Mouse (Mus musculus): ENCODE data around the gene Mrpl37. TPM values are rescaled to one million over a fixed set of nuclear protein-coding genes. Genes with fewer than 3 reads are reported as not detected.
A peak's percentile ranks its signal among the peaks of the same experiment; 100 is the strongest.

Mrpl37 gene
- polyA plus RNA-seq, 1 experiment from 2014 or later: 38.6 TPM

DNA sequence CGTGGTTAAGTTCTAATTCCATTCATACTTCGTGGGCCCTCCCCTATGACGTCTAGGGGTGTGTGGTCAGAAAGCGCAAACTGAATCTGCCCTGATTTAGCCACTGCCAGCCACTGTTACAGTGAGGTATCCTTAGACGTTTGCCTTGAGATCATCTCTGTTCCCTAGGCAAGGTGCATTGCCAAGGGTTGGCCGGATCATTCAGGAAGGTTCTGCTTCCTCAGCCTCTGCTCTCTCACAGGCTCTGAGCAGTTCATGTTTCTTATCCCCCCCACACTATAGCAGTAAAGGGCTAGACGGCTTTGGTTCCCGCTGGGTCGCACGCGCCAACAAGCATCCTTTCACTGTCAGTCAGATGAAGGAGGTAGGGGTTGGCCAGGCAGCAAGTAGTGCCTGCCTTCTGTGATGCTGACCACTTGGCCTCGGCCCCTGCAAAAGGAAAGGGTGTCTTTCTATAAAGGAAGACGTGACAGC is 54.6 kb downstream of the Mrpl37 start:
- H3K36me3 ChIP-seq (replicated peaks; ENCODE audit: insufficient read depth, low read length): 0 out of 2 replicates have a peak, but pooled peaks cover 7% of the 10 kb centered on the region
- 77% methylated on average over 13 of the region's 13 CpGs for WGBS (ENCODE audit: insufficient replicate concordance)
- no peaks in the 10 kb centered on the region for H3K27me3 ChIP-seq (ENCODE audit: insufficient read depth, low read length)
- no peak overlapping the region for H3K4me2 ChIP-seq (ENCODE audit: low read depth, low read length)
- ATAC-seq: no peak
- peaks cover 11% of the 10 kb centered on the region for H3K4me1 ChIP-seq (ENCODE audit: insufficient read depth)
- TF ChIP-seq CTCF (IDR thresholded peaks at IDR 0.05; ENCODE audit: low read depth) (no peak), EP300 (IDR thresholded peaks at IDR 0.05; ENCODE audit: low read depth) (no peak)
- no peak overlapping the region for H3K27ac ChIP-seq (ENCODE audit: low read depth)
- DNase-seq: no peak
- H3K9me3 ChIP-seq (ENCODE audit: low read length): no peaks in the 10 kb centered on the region
- no peak overlapping the region for H3K4me3 ChIP-seq (ENCODE audit: low read depth, low read length)
- no peak overlapping the region for H3K9ac ChIP-seq (replicated peaks)

DNA sequence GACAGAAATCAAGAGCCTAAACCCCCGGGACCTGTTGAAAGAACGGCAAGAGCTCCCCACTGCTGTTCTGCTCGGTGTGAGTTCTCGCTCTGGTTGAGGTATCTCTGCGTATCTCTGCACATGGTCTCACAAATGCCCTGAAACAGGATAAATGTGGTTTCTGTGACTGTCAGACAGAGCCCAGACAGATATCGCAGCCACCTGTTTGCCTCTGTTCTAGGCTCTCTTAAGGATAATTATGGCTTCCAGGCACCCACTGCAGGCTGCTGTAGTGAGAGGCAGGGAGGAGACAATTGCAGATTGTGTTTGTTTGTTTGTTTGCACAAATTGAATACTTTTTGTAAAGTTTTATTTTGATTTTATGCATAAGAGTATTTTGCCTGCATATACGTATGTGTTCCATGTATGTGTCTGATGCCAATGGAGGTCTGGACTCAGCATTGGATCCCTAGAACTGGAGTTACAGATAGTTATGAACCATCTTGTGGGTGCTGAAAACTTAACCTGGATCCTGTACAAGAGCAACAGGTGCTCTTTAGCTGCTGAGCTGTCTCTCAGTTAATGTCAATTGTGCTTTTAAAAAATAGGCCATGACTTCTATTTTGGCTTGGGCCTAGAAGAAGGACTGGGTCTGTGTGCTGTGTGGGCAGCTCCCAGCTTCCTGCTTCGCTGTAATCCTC is 55.2 kb downstream of the Mrpl37 start:
- WGBS (ENCODE audit: insufficient replicate concordance): 84% methylated on average over 8 of the region's 8 CpGs

DNA sequence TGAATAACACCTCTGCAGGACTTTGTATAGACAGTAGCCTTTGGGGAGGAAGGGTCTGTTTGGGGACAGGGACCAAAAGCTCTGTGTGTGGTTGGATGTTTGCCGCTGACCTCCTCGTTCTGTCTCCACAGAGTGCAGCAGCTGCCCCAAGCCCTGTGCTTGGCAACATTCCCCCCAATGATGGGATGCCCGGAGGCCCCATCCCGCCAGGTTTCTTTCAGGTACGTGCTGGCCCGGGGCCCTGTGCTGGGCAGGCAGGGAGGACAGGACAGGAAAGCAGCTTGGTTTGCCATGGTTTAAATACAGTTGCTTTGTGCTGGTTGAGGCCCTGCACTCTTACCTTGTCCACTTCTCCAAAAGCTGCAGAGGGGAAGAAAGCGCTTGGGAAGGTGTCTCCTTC is 57.1 kb downstream of the Mrpl37 start:
- Histone ChIP-seq H3K4me1 (ENCODE audit: insufficient read depth) (peaks cover 26% of the 10 kb centered on the region), H3K9me3 (ENCODE audit: low read length) (no peaks in the 10 kb centered on the region), H3K36me3 (replicated peaks; ENCODE audit: insufficient read depth, low read length) (0 out of 2 replicates have a peak, but pooled peaks cover 7% of the 10 kb centered on the region), H3K27me3 (ENCODE audit: insufficient read depth, low read length) (no peaks in the 10 kb centered on the region), H3K4me2 (ENCODE audit: low read depth, low read length) (no peak overlapping the region), H3K27ac (ENCODE audit: low read depth) (no peak overlapping the region), H3K9ac (replicated peaks) (no peak overlapping the region), H3K4me3 (ENCODE audit: low read depth, low read length) (no peak overlapping the region)
- 90% methylated on average over 7 of the region's 7 CpGs for WGBS (ENCODE audit: insufficient replicate concordance)
- ATAC-seq (no peak), DNase-seq (no peak)
- TF ChIP-seq CTCF (IDR thresholded peaks at IDR 0.05; ENCODE audit: low read depth) (no peak), EP300 (IDR thresholded peaks at IDR 0.05; ENCODE audit: low read depth) (no peak)

More for the DNA sequence above, 55.2 kb downstream of the Mrpl37 start:
- Histone ChIP-seq H3K9me3 (ENCODE audit: low read length) (no peaks in the 10 kb centered on the region), H3K4me1 (ENCODE audit: insufficient read depth) (peaks cover 11% of the 10 kb centered on the region), H3K4me2 (ENCODE audit: low read depth, low read length) (no peak overlapping the region), H3K27me3 (ENCODE audit: insufficient read depth, low read length) (no peaks in the 10 kb centered on the region), H3K4me3 (ENCODE audit: low read depth, low read length) (no peak overlapping the region), H3K9ac (replicated peaks) (no peak overlapping the region), H3K27ac (ENCODE audit: low read depth) (no peak overlapping the region), H3K36me3 (replicated peaks; ENCODE audit: insufficient read depth, low read length) (0 out of 2 replicates have a peak, but pooled peaks cover 7% of the 10 kb centered on the region)
- ATAC-seq (no peak), DNase-seq (no peak)
- no peak for TF ChIP-seq CTCF (IDR thresholded peaks at IDR 0.05; ENCODE audit: low read depth)
- no peak for TF ChIP-seq EP300 (IDR thresholded peaks at IDR 0.05; ENCODE audit: low read depth)

DNA sequence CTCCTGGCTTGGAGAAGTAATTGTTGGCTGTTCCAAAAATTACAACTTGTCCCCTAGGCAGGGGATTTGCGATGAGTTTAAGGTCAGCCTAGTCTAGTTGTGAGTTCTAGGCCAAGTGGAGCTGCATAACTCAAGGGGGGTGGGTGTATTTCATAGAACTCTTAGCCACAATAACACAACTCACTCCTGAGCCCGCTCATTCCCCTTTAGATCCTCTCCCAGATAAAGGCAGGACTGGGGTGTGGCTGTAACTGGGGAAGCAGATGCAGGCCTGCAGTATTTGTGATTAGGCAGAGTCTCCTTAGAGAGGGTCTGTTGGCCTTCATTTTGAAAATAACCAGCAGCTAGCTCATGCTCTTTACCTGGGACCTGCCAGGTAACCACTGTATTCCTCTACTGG is 58.5 kb downstream of the Mrpl37 start:
- Histone ChIP-seq H3K4me3 (ENCODE audit: low read depth, low read length) (no peak overlapping the region), H3K9me3 (ENCODE audit: low read length) (no peaks in the 10 kb centered on the region), H3K4me1 (ENCODE audit: insufficient read depth) (peaks cover 29% of the 10 kb centered on the region), H3K27ac (ENCODE audit: low read depth) (no peak overlapping the region), H3K27me3 (ENCODE audit: insufficient read depth, low read length) (no peaks in the 10 kb centered on the region), H3K4me2 (ENCODE audit: low read depth, low read length) (peak overlapping the region; percentile 20), H3K9ac (replicated peaks) (no peak overlapping the region), H3K36me3 (replicated peaks; ENCODE audit: insufficient read depth, low read length) (0 out of 2 replicates have a peak, but pooled peaks cover 3% of the 10 kb centered on the region)
- ATAC-seq (peak; percentile 77), DNase-seq (no peak)
- WGBS (ENCODE audit: insufficient replicate concordance): 59% methylated on average over 2 of the region's 2 CpGs
- TF ChIP-seq EP300 (IDR thresholded peaks at IDR 0.05; ENCODE audit: low read depth) (peak; percentile 71), CTCF (IDR thresholded peaks at IDR 0.05; ENCODE audit: low read depth) (no peak)

DNA sequence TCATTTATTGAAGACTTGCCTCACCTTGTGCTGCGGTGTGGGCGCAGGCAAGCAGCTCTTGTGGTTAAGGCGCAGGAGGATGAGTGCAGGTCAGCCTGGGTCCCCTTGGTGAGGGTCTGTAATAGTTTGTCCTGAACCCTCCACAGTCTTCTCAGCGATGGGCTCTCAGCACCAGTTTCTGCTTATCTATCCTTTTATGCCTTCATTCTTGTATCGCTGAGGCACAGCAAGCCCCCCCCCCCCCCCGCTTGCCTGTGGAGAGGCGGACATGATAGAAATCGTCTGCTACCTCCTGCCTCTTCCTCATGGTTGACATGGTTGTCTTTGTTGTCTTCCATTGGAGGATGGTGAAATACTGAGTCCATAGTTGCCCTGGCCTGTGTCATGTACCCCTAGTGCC is 59.3 kb downstream of the Mrpl37 start:
- ATAC-seq: peak; percentile 20; the same call in 1 of the 2 replicates
- H3K27ac ChIP-seq (ENCODE audit: low read depth): no peak overlapping the region
- peak overlapping the region; percentile 20; the same call in 1 of the 2 replicates for H3K4me2 ChIP-seq (ENCODE audit: low read depth, low read length)
- no peak for DNase-seq
- 68% methylated on average over 8 of the region's 8 CpGs for WGBS (ENCODE audit: insufficient replicate concordance)
- peak; percentile 21; the same call in 1 of the 2 replicates for TF ChIP-seq EP300 (IDR thresholded peaks at IDR 0.05; ENCODE audit: low read depth)
- TF ChIP-seq CTCF (IDR thresholded peaks at IDR 0.05; ENCODE audit: low read depth): no peak
- H3K27me3 ChIP-seq (ENCODE audit: insufficient read depth, low read length): no peaks in the 10 kb centered on the region
- no peak overlapping the region for H3K4me3 ChIP-seq (ENCODE audit: low read depth, low read length)
- no peaks in the 10 kb centered on the region for H3K9me3 ChIP-seq (ENCODE audit: low read length)
- 0 out of 2 replicates have a peak, but pooled peaks cover 3% of the 10 kb centered on the region for H3K36me3 ChIP-seq (replicated peaks; ENCODE audit: insufficient read depth, low read length)
- no peak overlapping the region for H3K9ac ChIP-seq (replicated peaks)
- peaks cover 33% of the 10 kb centered on the region for H3K4me1 ChIP-seq (ENCODE audit: insufficient read depth)

DNA sequence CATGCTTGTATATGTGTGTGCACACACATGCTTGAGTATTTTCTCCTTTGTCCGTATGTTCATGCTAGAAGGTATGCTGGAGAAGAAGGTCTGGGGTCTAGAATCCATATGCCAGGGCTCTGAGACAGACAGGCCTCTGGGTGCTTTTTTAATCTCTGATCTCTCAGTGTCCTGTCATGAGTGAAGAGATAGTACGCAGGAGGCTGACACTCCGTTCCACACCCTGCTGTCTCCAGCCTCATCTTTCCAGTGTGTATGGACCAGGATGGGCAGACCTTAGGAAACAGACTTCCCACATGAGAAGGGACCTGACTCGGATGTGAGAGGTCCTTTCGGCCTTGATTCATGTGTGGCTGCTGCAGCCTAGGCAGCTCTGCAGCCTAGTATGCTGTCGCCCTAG is 59.9 kb downstream of the Mrpl37 start:
- DNase-seq: no peak
- Histone ChIP-seq H3K4me3 (ENCODE audit: low read depth, low read length) (no peak overlapping the region), H3K27ac (ENCODE audit: low read depth) (no peak overlapping the region), H3K4me1 (ENCODE audit: insufficient read depth) (peaks cover 35% of the 10 kb centered on the region), H3K36me3 (replicated peaks; ENCODE audit: insufficient read depth, low read length) (0 out of 2 replicates have a peak, but pooled peaks cover 3% of the 10 kb centered on the region), H3K4me2 (ENCODE audit: low read depth, low read length) (0 out of 2 replicates have a peak overlapping the region, but pooled peaks have one; percentile 20), H3K27me3 (ENCODE audit: insufficient read depth, low read length) (no peaks in the 10 kb centered on the region), H3K9ac (replicated peaks) (no peak overlapping the region), H3K9me3 (ENCODE audit: low read length) (no peaks in the 10 kb centered on the region)
- TF ChIP-seq EP300 (IDR thresholded peaks at IDR 0.05; ENCODE audit: low read depth) (no peak), CTCF (IDR thresholded peaks at IDR 0.05; ENCODE audit: low read depth) (no peak)
- WGBS (ENCODE audit: insufficient replicate concordance): 73% methylated on average over 6 of the region's 6 CpGs
- ATAC-seq: no peak
